Mouse (Mus musculus) myocyte (in vitro differentiated cells): ENCODE results near the gene 2610008E11Rik.

ENCODE experiments used
- CEBPB ChIP-seq: IDR thresholded peaks from 2 replicates; pipeline ENCODE4 v1.6.1; 2011; ENCODE audit warnings: mild to moderate bottlenecking, moderate library complexity; ENCODE audit not compliant: poor library complexity, insufficient read depth, severe bottlenecking
- MAX ChIP-seq: IDR thresholded peaks from one replicate; pipeline ENCODE4 v1.6.1; 2011; ENCODE audit warnings: low read depth, mild to moderate bottlenecking, control low read depth
- MYOD1 ChIP-seq, 3 experiments: IDR thresholded peaks; one replicate each; pipeline ENCODE4 v1.6.1; 2011; ENCODE audit warnings: control low read depth in 2 of 3, low read depth in 2 of 3, mild to moderate bottlenecking in 2 of 3, moderate library complexity in 1 of 3; ENCODE audit not compliant: insufficient read length in 2 of 3, control insufficient read depth in 1 of 3
- POLR2A ChIP-seq: IDR thresholded peaks from one replicate; pipeline ENCODE4 v1.6.1; 2011; ENCODE audit warnings: low read depth, mild to moderate bottlenecking, control low read depth, moderate library complexity; ENCODE audit not compliant: insufficient read length
- SRF ChIP-seq: IDR thresholded peaks from one replicate; pipeline ENCODE4 v1.6.1; 2011; ENCODE audit warnings: low read depth; ENCODE audit not compliant: control insufficient read depth, insufficient read length
- TCF12 ChIP-seq: IDR thresholded peaks from one replicate; pipeline ENCODE4 v1.6.1; 2011; ENCODE audit warnings: mild to moderate bottlenecking, control low read depth; ENCODE audit not compliant: poor library complexity, insufficient read depth, severe bottlenecking
- TCF3 ChIP-seq: IDR thresholded peaks from one replicate; pipeline ENCODE4 v1.6.1; 2011; ENCODE audit warnings: low read depth, control low read depth; ENCODE audit not compliant: insufficient read length
- USF1 ChIP-seq: IDR thresholded peaks from one replicate; pipeline ENCODE4 v1.6.1; 2011; ENCODE audit warnings: low read depth, mild to moderate bottlenecking, control low read depth, moderate library complexity

- TF ChIP-seq POLR2A (no peak), SRF (no peak), TCF12 (no peak), MYOD1 (IDR thresholded peaks at IDR 0.05; ENCODE audit: control insufficient read depth in 1 of 3, insufficient read length in 2 of 3, low read depth in 2 of 3) (no peak), TCF3 (no peak), CEBPB (no peak), MAX (no peak), USF1 (no peak)
Measured at GRCm38 (mm10) chr10:79089000-79089399, 8.4 kb downstream of the 2610008E11Rik start.
